Mouse (Mus musculus) liver, adult 2 months (tissue): ENCODE measurements at regions not wholly inside any gene's neighbourhood (a gene's known extent, or its start where the extent isn't known, plus 50 kb on each side); places are given as distances from the start of the nearest gene placed in this dataset.

Experiments
- DNase-seq: peaks from one replicate; pipeline ENCODE4 v3.0.0-alpha.2; 2011; ENCODE audit warnings: low read depth, low spot score; ENCODE audit errors: extremely low read depth
- H3K27ac ChIP-seq: fragments of 200-500 bp; replicated peaks from 2 replicates; pipeline ENCODE4 v1.5.1; 2012; ENCODE audit warnings: low read depth, mild to moderate bottlenecking, control low read depth, inconsistent platforms, low read length; ENCODE audit not compliant: insufficient read depth
- H3K27me3 ChIP-seq: fragments of 200-500 bp; 2 replicates; pipeline ENCODE4 v1.6.1; 2012; ENCODE audit warnings: mild to moderate bottlenecking, moderate library complexity, low read length, inconsistent platforms; ENCODE audit not compliant: control insufficient read depth, insufficient read depth
- H3K36me3 ChIP-seq: fragments of 200-500 bp; 2 replicates; pipeline ENCODE4 v1.6.1; 2012; ENCODE audit warnings: low read length, inconsistent platforms; ENCODE audit not compliant: control insufficient read depth, insufficient read depth
- H3K4me1 ChIP-seq: fragments of 200-500 bp; 2 replicates; pipeline ENCODE4 v1.6.1; 2011; ENCODE audit warnings: low read length; ENCODE audit not compliant: control insufficient read depth, insufficient read depth
- H3K4me3 ChIP-seq: fragments of 200-500 bp; 2 replicates; pipeline ENCODE4 v1.5.1; 2011; ENCODE audit warnings: low read depth, mild to moderate bottlenecking, control low read depth, low read length, moderate library complexity; ENCODE audit not compliant: insufficient read depth
- H3K79me2 ChIP-seq: fragments of 200-500 bp; 2 replicates; pipeline ENCODE4 v1.6.1; 2012; ENCODE audit warnings: inconsistent platforms, mild to moderate bottlenecking, low read length, moderate library complexity; ENCODE audit not compliant: control insufficient read depth, insufficient read depth
- H3K9ac ChIP-seq: fragments of 200-500 bp; 2 replicates; pipeline ENCODE4 v1.6.1; 2012; ENCODE audit warnings: low read depth, mild to moderate bottlenecking, control low read depth, inconsistent platforms, low read length
- CTCF ChIP-seq: fragments of 200-500 bp; IDR thresholded peaks from 2 replicates; pipeline ENCODE4 v1.5.1; 2011; ENCODE audit warnings: low read depth, low read length, control low read depth
- POLR2A ChIP-seq: fragments of 200-500 bp; IDR thresholded peaks from 2 replicates; pipeline ENCODE4 v1.6.1; 2011; ENCODE audit warnings: low read length, control low read depth; ENCODE audit not compliant: insufficient read depth; ENCODE audit errors: extremely low read depth
- WGBS: fragments of 180-500 bp; shearing (Covaris S2); methylation state at CpG from one replicate; pipeline ENCODE4 v1.1.7; 2018; 5-methylcytosine and 5-hydroxymethylcytosine counted together

- no peaks in the 10 kb centered on the region for H3K27me3 ChIP-seq
- DNase-seq = no peak
- no peak for TF ChIP-seq POLR2A
- no peak for TF ChIP-seq CTCF
- no peaks in the 10 kb centered on the region for H3K79me2 ChIP-seq
- H3K36me3 ChIP-seq = no peaks in the 10 kb centered on the region
- no peak overlapping the region for H3K9ac ChIP-seq
- H3K4me3 ChIP-seq = no peak overlapping the region
- 83% methylated on average over 2 of the region's 2 CpGs for WGBS
- no peak overlapping the region for H3K27ac ChIP-seq
- no peaks in the 10 kb centered on the region for H3K4me1 ChIP-seq
Observed at GRCm38 (mm10) chr2:55889976-55890375, 454.2 kb downstream of the Kcnj3 start.

- Histone ChIP-seq H3K27ac (no peak overlapping the region), H3K79me2 (no peaks in the 10 kb centered on the region), H3K9ac (no peak overlapping the region), H3K36me3 (no peaks in the 10 kb centered on the region), H3K4me3 (no peak overlapping the region), H3K27me3 (no peaks in the 10 kb centered on the region), H3K4me1 (no peaks in the 10 kb centered on the region)
- 44% methylated on average over 1 of the region's 1 CpGs for WGBS
- no peak for TF ChIP-seq CTCF
- TF ChIP-seq POLR2A = no peak
- DNase-seq = no peak
Observed at GRCm38 (mm10) chr2:55892821-55893535, 457.2 kb downstream of the Kcnj3 start.

GRCm38 (mm10) chr2:55920294-55920693 lies 484.5 kb downstream of the Kcnj3 start:
- Histone ChIP-seq H3K27ac (no peak overlapping the region), H3K27me3 (no peaks in the 10 kb centered on the region), H3K9ac (no peak overlapping the region), H3K4me1 (no peaks in the 10 kb centered on the region), H3K4me3 (no peak overlapping the region), H3K79me2 (no peaks in the 10 kb centered on the region), H3K36me3 (no peaks in the 10 kb centered on the region)
- DNase-seq = peak; percentile 5
- TF ChIP-seq CTCF = no peak
- TF ChIP-seq POLR2A = no peak
- WGBS = 75% methylated on average over 1 of the region's 1 CpGs
